Mouse (Mus musculus): ENCODE data around the gene Cnbp. TPM values are rescaled to one million over a fixed set of nuclear protein-coding genes. Genes with fewer than 3 reads are reported as not detected.

Gene Cnbp
- total RNA-seq, 2 experiments from 2014 or later = 121 to 205 TPM

DNA sequence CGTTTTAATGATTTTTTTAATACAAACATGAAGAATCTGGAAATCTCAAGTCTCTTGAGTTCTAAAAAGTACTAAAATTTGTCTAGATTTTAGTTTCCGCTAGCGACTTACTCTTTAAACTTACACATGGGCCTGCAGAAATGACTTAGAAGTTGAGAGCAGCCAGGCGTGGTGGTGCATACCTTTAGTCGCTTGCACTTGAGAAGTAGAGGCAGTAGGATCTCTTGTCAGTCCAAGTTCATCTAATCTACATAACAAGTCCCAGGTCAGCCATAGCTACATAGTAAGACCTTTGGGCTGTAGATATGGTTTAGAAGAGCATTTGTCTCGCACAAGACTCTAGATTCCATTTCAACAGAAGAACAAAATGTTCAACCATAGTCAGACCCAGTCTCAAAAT lies 965 bp upstream of the Cnbp start:
- ATAC-seq (replicated peaks; ENCODE audit: low FRiP score, poor library complexity, severe bottlenecking) = no peak

DNA sequence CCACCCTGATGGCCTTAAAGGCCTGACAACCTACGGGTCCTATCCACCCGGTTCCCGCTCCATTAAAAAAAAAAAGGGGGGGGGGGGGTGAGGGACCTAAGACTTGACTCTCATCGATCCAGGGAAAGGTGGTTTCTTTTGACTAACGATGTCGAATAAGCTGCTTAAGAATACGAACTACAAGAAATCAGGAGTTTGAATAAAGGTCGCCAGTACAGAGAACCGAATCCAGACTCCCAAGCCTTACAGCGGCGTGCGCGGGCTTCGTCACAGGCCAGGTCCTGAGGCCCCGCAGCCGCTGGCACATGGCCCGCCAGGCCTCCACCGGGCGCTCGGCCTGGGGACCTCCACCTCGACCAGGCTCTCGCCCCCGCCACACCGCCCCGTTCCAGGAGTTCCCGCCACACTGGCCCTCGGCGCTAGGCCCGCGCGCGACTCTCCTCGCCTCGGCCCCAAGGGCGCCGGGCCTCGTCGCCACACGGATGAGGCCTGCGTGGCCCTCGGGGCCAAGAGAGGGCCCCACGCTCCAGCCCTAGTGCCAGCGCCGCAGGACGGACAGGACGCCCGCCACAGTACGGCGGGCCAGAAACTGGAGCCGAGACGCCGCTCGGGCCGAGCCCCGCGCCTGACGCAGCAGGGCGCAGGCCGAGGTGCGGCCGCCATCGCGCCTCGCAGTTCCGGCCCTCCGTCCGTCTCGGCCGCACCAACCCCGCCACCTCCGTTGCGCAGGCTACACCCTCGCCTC lies 579 bp downstream of the Cnbp start:
- peak; percentile 58 for ATAC-seq (replicated peaks; ENCODE audit: low FRiP score, poor library complexity, severe bottlenecking)

DNA sequence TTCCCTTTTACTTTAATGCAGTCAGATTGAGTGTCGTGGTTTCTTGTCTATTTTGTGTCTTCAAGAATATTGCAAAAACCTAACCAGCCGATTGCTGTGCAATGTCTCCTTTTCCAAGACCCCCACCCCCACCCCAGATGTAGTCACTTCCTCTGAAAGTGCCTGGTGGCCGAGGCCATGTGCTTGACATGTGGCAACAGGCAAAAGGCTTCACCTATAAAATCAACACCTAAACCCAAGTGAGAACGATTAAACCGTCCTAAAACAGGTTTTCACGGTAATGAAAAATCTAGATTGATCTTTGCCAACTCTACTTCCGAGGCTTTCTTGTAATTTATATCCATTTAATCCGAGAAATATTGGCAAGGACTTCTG lies 1.1 kb downstream of the Cnbp start:
- ATAC-seq (replicated peaks; ENCODE audit: low FRiP score, poor library complexity, severe bottlenecking) = no peak

DNA sequence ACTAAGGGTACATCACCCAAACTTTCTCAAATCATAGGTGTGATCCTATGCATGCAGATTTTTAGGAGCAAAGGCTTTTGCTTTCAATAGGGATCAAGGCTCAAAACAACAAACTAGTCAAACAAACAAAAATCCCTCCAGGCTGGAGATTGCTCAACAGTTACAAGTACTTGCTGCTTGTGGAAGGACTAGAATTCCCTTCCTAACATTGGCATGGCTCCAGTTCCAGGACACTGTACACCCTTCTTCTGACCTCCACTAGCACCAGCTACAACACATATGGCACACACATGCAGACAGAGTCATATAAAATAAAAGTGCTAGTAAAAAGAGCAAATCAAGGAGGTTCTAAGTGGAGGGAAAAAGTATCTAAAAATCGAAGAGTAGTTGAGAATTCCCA lies 4.1 kb downstream of the Cnbp start:
- ATAC-seq (replicated peaks; ENCODE audit: low FRiP score, poor library complexity, severe bottlenecking) = no peak

DNA sequence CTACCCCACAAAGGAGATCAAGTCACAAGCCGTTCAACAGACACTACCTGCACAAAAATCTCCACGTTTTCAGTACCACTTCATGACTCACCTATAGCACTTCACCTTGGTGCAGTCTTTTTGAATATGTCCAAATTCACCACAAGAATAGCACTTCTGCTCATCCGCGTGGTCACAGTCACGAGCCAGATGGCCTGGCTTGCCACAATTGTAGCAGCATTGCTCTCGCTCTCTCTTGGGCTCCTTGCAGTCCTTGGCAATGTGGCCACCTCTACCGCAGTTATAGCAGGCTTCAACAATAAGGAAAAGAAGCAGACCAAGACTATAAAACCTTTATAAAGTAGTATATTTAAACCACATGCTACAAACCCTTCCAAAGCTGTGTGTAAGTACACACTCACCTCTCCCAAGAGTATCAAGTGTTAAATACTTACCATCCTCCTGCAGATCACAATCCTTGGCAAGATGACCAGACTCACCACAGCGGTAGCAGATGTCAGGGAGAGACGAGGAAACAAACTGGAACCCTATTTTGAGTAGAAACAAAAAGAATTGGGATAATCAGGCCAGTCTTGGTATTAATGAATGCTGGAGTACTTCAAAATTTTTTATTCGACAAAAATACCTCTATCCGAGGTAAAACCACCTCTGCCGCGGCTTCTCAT lies 5.7 kb downstream of the Cnbp start:
- no peak for ATAC-seq (replicated peaks; ENCODE audit: low FRiP score, poor library complexity, severe bottlenecking)

DNA sequence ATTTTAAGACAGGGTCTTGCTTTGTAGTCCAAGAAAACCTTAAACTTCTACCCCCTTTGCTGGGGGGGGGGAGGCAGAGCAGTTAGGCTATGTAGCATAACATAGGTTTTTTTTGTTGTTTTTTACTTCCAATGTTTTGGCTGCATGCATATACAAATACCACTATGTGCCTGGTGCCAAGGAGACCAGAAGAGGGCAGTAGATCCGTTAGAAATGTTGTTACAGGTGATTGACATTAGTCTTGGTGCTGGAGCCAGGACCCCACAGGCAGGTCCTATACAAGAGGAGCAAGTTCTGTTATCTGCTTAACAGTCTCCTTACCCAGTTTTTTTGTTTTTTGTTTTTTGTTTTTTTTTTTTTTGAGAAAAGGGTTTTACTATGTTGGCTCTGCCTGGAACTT lies 8.7 kb downstream of the Cnbp start:
- no peak for ATAC-seq (replicated peaks; ENCODE audit: low FRiP score, poor library complexity, severe bottlenecking)

DNA sequence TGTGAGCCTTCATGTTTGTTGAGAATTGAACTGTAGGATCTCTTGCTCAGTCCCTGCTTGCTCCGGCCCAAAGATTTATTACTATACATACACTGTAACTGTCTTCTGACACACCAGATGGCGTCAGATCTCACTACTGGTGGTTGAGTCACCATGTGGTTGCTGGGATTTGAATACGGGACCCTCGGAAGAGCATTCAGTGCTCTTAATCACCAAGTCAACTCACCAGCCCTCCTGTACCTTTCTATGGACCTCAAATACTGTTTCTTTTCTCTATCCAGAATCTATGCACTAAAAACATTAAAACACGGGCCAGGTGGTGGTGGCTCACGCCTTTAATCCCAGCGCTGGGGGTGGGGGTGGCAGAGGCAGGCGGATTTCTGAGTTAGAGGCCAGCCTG lies 9.3 kb downstream of the Cnbp start:
- no peak for ATAC-seq (replicated peaks; ENCODE audit: low FRiP score, poor library complexity, severe bottlenecking)

DNA sequence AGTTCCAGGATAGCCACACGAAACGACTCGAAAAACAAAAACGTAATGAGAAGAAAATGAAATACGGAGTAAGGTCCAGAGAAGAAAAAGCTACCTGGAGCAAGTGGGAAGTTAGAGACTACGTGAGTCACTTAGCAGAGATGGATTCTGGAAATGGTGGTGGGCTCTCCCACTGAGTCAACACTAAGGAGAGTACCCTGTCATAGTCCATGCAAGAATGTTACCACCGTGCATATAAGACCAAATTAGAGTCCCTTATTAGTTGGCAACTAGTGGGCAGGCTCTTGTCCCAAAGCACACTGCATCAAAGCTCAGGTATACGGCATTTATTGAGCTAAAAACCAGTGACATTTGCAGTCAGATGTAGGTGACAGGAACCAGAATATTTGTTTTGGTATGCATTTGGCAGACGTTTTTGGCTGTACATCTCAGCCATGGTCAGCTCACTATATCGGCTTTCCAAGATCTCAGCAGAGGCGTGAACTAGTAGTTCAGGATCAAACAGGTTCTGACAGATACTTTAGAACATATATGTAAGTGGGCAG lies 11.0 kb downstream of the Cnbp start:
- no peak for ATAC-seq (replicated peaks; ENCODE audit: low FRiP score, poor library complexity, severe bottlenecking)

DNA sequence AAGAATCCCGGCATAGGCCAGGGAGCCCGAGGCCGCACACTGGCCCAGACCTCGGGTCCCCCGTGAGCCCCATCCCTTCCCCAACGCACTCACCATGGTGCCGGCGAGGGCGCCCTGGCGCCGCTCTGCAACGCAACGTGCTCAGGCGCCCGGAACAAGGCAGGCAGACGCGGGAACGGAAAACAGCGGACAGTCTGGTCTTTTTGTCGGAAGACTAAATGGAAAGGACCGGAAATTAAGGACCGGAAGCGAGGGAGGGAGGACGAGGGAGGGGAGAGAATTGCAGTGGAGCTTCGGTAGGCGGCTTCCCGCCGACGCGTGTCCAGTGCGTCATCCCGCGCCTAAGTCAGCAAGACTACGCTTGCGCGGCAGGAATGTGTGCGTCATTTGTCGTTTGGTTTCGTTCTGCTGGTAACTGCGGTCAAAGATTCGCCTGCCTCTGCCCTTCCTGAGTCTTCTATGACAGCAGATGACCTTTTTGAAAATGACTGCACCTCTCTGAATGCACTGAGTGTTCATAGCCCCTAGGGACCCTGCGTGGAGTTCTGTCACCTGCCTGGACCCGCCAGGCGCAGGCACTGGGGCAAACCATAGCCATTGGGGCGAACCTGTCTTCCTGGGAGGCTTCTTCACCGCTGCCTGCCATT lies 12.2 kb downstream of the Cnbp start, which contains the start of gene Isy1:
Isy1 (minus strand) TSS at position 248 of the 647 bp plus-strand sequence.
- ATAC-seq (replicated peaks; ENCODE audit: low FRiP score, poor library complexity, severe bottlenecking) = peak; percentile 97

DNA sequence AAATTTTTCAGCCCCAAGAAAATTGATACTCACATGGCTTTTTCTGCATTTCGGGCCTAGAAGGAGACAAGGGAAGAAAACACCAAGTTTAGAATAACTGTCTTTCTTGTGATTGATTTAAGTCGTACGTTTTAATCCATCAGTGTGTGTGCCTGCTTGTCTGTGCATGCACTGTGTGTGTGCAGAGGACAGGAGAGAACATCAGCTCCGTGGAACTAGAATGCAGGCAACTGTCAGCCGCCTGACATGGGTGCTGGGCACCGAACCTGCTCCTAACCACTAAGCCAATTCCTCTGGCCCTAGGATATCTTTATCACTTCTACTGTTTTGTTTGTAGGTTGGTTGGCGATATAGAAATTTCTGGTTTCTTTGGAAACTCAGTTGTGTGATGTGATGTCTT lies 15.2 kb downstream of the Cnbp start, which contains the start of gene Gm45140:
Gm45140 (minus strand) TSS at position 101 of the 400 bp plus-strand sequence.
- ATAC-seq (replicated peaks; ENCODE audit: low FRiP score, poor library complexity, severe bottlenecking) = no peak

DNA sequence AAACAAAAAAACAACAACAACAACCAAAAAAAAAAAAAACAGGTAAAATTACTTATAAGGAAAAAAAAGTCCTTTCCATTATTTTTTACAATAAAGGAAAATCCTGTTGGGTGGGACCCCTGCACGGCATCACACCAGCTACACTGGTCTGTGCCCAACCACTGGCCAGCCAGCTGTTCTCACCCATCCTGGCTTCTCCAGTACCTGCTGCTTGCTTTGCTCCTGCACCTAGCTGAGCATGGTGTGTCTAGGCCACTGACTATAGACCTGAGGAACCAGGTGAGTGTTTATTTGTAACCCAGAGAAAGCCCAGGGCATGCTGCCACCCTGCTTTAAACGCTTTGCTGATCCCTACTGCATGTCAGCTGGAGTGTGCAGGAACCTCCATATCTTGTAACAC lies 30.5 kb downstream of the Cnbp start:
- ATAC-seq (replicated peaks; ENCODE audit: low FRiP score, poor library complexity, severe bottlenecking) = no peak

DNA sequence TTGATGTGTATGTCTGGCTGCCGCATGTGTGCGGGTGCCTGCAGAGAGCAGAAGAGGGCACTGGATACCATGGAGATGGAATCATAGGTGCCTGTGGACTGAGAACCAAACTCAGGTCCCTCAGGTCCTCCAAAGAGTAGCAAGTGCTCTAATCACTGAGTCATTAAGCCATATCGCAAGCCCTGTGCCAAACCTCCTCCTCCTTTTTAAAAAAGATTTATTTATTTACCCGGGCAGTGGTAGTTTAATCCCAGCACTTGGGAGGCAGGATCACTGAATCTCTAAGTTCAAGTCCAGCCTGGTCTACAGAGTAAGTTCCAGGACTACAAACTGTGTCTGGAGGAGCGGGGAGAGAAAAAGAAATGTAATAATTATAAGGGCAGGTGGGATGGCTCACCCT lies 36.4 kb downstream of the Cnbp start:
- ATAC-seq (replicated peaks; ENCODE audit: low FRiP score, poor library complexity, severe bottlenecking) = no peak

DNA sequence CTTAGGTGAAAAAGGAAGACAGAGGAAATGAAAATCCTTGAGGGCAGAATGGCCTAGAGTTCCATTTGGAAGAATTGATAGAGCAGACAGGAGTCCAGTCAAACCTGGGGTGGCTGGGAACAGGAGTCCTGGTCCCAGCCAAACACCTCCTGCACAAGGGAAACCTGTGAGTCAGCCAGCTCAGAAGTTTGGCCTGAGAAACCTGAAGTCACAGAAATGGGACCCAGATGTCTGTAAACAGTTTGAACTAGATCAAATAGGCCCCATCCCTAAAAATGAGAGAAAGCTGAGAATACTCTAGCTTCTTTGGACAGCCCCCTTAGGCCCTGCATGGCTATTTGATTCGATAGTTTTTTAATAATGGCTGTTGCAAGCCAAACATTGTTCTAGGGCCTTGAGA lies 38.2 kb downstream of the Cnbp start:
- no peak for ATAC-seq (replicated peaks; ENCODE audit: low FRiP score, poor library complexity, severe bottlenecking)

DNA sequence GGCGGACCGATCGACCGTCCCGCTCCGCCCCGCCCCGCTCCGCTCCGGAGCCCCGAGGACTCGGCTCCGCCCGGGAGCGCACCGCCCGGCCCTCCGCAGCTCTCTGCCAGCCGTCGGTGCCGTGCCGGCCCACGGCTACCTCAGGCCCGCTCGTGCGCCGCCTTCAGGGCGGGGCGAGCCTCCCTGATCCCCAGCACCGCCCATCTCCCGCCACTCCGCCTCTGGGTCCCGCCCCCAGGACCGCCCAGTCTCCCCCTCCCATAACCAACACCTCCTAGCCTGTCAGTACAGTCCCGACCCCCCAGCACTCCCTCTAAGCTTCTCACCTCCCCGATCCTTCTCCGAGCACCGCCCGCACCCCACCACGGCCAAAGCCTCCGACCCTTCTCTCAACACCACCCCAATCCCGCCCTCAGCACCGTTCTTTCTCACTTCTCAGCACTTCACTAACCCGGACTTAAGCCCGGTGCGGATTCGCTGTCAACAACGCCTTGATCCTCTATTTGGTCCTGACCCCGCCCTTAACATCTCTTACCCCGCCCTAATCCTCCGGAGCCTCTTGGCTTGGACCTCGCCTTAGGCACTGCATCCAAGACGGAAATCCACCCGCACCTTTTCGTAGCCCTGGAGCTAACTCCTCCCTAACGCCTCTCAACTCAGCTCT lies 39.1 kb downstream of the Cnbp start, which contains the start of gene Rab43:
Rab43 (minus strand) TSS at position 490 of the 664 bp plus-strand sequence.
- ATAC-seq (replicated peaks; ENCODE audit: low FRiP score, poor library complexity, severe bottlenecking) = peak; percentile 69

DNA sequence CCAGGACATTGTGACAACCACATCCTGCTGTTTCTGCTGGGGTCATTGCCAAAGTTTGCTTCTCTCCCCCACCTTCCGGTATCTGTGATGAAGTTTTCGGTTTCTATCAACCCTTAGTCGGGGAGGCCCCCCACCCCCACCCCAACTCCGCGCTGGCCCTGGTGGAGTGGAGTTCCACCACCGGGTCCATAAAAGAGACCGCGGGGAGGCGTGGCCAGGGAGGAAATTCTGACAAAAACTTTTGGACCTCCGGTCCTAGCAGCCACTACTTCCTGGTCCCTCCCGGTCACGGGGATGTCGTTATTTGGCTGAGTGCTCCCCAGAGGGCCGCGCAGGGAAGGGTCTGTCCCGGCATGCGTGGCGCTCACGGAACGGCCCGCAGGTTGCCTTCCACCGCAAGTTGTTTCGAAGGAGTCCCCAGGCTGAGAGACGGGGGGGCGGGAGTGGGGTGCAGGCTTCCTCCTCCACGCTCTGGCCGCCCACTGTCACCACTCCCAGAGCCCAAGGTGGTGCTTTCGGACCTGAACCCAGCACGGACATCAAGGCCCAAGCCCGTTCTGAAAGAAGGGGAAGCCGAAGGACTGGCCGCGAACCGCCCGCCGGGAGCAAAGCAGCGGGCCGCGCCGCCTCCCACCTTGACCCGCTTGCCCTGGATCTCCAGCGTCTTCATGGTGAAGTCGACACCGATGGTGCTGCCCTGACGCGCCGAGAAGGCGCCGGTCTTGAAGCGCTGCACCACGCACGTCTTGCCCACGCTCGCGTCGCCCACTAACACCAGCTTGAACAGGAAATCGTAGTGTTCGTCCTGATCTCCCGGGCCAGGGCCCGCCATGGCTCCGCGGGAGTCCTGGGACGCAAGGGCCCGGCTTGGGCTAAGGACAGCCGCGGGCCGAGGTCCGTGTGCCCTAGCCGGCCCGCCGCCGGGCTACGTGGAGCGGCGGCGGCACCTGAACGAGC lies 39.9 kb downstream of the Cnbp start:
- ATAC-seq (replicated peaks; ENCODE audit: low FRiP score, poor library complexity, severe bottlenecking) = 0 out of 2 replicates have a peak, but pooled peaks have one; percentile 7

DNA sequence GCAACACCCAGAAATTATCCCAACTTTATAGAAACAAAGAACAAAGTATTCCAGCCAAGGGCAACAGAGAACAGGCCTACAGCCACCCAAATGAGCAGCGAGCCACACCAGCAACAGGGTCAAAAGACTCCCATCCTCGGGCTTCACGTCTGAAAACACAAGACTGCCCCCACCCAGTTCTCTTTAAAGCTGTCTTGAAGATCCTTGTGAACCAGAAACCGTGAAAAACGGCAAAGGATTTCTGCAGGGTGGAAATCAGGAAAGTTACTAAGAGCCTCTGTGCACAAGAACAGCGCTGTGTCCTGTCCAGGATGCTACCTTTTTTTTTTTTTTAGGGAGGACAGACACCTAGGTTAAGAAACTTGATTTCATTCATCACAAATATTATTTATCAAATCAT lies 40.6 kb downstream of the Cnbp start:
- ATAC-seq (replicated peaks; ENCODE audit: low FRiP score, poor library complexity, severe bottlenecking) = no peak

DNA sequence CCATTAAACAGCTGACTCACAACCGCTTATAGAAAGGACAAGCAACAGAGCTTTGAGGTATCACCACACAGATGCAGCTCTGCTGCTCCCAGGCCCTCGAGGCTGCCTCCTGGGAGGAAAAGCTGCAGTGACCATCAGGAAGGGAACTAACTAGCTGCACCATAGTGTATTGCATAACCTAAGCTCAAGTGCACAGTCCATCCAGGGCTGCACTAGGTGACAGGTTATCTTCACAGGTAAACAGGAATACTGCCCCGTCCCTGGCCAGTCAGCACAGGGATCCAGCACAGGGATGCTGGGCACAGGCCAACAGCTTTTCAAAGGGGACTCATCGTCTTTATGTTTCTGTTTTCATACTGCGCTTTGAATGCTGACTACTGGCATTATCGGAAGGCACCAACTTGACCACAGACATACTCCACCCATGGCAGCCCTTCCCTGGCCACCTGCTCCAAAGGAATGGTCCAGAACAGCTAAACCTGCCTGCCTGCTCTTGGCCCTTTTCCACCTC lies 41.2 kb downstream of the Cnbp start:
- peak; percentile 56 for ATAC-seq (replicated peaks; ENCODE audit: low FRiP score, poor library complexity, severe bottlenecking)

DNA sequence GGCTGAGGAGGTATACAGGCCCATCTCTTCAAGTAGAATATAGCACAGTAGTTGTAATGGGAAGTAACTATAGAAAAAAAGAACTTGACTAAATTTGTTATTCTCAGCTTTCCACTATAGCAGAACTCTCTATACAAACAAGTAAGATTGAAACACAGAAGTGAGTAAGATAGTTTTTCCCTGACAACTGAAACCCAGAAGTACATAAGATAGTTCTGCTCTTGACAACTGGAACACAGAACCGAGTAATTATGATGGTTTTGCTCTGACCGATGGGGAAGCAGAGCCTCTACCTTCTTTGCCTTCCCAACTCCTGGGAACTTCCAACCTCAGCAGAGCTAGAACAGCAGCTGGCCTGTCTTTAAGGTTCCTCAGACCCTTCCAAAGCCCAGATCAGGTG lies 41.8 kb downstream of the Cnbp start:
- no peak for ATAC-seq (replicated peaks; ENCODE audit: low FRiP score, poor library complexity, severe bottlenecking)

DNA sequence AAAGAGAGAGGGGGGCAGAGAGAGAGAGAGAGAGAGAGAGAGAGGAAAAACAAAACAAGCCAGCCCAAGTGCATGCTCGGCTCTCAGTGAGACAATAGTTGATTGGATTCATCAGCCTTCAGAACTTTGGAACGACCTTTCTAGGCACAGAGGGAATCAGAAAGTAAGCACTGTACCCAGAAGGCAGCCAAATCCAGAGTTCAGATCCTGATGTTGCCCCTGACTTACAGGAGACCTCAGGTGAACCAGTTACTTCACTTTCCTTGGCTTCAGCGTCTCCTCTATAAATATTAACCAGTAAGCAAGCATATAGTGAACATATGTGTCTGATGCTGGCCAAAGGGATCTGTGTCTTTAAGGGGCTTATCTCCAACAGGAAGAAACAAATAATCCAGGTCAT lies 42.4 kb downstream of the Cnbp start:
- no peak for ATAC-seq (replicated peaks; ENCODE audit: low FRiP score, poor library complexity, severe bottlenecking)
